Mouse (Mus musculus) midbrain, embryonic 14.5 days (tissue): Measurements from ENCODE around the gene Zfp652. TPM values are rescaled to one million over a fixed set of nuclear protein-coding genes. Genes with fewer than 3 reads are reported as not detected.

Experiments
- ATAC-seq: fragments of 200-750 bp; cut with Nextera tagmentation; 2 replicates; pipeline ENCODE4 v1.8.0; 2017; ENCODE audit warnings: moderate number of reproducible peaks, moderate library complexity; ENCODE audit not compliant: low FRiP score, low TSS enrichment
- DNase-seq: peaks from one replicate; pipeline ENCODE4 v3.0.0-alpha.2; 2015
- H3K27ac ChIP-seq: fragments of 300-500 bp; sonication (generic); replicated peaks from 2 replicates; pipeline ENCODE4 v1.5.1; 2014; ENCODE audit warnings: mild to moderate bottlenecking, low read depth, low read length, moderate library complexity
- H3K27me3 ChIP-seq: fragments of 300-500 bp; sonication (generic); 2 replicates; pipeline ENCODE4 v1.6.1; 2014; ENCODE audit warnings: low read length, control low read depth, mixed read lengths; ENCODE audit not compliant: control insufficient read depth, insufficient read depth
- H3K36me3 ChIP-seq: fragments of 300-500 bp; sonication (generic); 2 replicates; pipeline ENCODE4 v1.6.1; 2014; ENCODE audit warnings: low read length, control low read depth; ENCODE audit not compliant: control insufficient read depth, insufficient read depth
- H3K4me1 ChIP-seq: fragments of 300-500 bp; sonication (generic); 2 replicates; pipeline ENCODE4 v1.6.1; 2014; ENCODE audit warnings: mild to moderate bottlenecking, antibody characterized with exemption, low read length, control low read depth; ENCODE audit not compliant: control insufficient read depth, insufficient read depth
- H3K4me2 ChIP-seq: fragments of 300-500 bp; sonication (generic); 2 replicates; pipeline ENCODE4 v1.6.1; 2014; ENCODE audit warnings: mild to moderate bottlenecking, low read length, moderate library complexity
- H3K4me3 ChIP-seq: fragments of 300-500 bp; sonication (generic); replicated peaks from 2 replicates; pipeline ENCODE4 v1.5.1; 2014; ENCODE audit warnings: low read depth, low read length
- H3K9ac ChIP-seq: fragments of 300-500 bp; sonication (generic); replicated peaks from 2 replicates; pipeline ENCODE4 v1.6.1; 2014; ENCODE audit warnings: mild to moderate bottlenecking, low read length, moderate library complexity
- H3K9me3 ChIP-seq: fragments of 300-500 bp; sonication (generic); 2 replicates; pipeline ENCODE4 v1.6.1; 2016; ENCODE audit warnings: low read length, control low read depth, mixed read lengths; ENCODE audit not compliant: control insufficient read depth
- WGBS: fragments of 180-500 bp; shearing (Covaris S2); extraction: QIAGEN DNeasy Blood & Tissue Kit; methylation state at CpG from one replicate; pipeline ENCODE4 v1.1.7; 2014; 5-methylcytosine and 5-hydroxymethylcytosine counted together
- polyA plus RNA-seq: library from polyadenylated mRNA; unstranded; fragments of >200 nt; fragmentation: Nextera tagmentation; extraction: Ambion mirVana; gene quantifications from 2 replicates; pipeline ENCODE4 v1.2.1, GENCODE M21; 2014

Gene Zfp652
- polyA plus RNA-seq, 1 experiment from 2014 or later, result 13.1 TPM

GRCm38 (mm10) chr11:95824877-95825243 lies 112.4 kb downstream of the Zfp652 start:
- peak overlapping the region; percentile 68 for H3K4me3 ChIP-seq
- H3K27ac ChIP-seq, result no peak overlapping the region
- no peaks in the 10 kb centered on the region for H3K4me1 ChIP-seq
- ATAC-seq, result no peak
- H3K4me2 ChIP-seq, result peak overlapping the region; percentile 99
- no peaks in the 10 kb centered on the region for H3K36me3 ChIP-seq
- no peaks in the 10 kb centered on the region for H3K9me3 ChIP-seq
- DNase-seq, result peak; percentile 15
- peaks cover 59% of the 10 kb centered on the region for H3K27me3 ChIP-seq
- H3K9ac ChIP-seq, result peak overlapping the region; percentile 69
- 3% methylated on average over 11 of the region's 11 CpGs for WGBS

- 51% methylated on average over 3 of the region's 3 CpGs for WGBS
- Histone ChIP-seq H3K4me1 (peaks cover 6% of the 10 kb centered on the region), H3K9me3 (no peaks in the 10 kb centered on the region), H3K27ac (no peak overlapping the region), H3K4me2 (no peak overlapping the region), H3K4me3 (no peak overlapping the region), H3K27me3 (peaks cover 66% of the 10 kb centered on the region), H3K36me3 (no peaks in the 10 kb centered on the region), H3K9ac (no peak overlapping the region)
- DNase-seq (no peak), ATAC-seq (no peak)
These were observed 113.2 kb downstream of the Zfp652 start for GRCm38 (mm10) chr11:95825625-95826024.

GRCm38 (mm10) chr11:95826317-95827167 lies 114.1 kb downstream of the Zfp652 start:
- no peak for DNase-seq

GRCm38 (mm10) chr11:95827168-95827447 lies 114.6 kb downstream of the Zfp652 start:
- no peak overlapping the region for H3K9ac ChIP-seq
- H3K27ac ChIP-seq, result no peak overlapping the region
- WGBS, result 24% methylated on average over 3 of the region's 3 CpGs
- DNase-seq (no peak), ATAC-seq (no peak)
- no peaks in the 10 kb centered on the region for H3K9me3 ChIP-seq
- H3K36me3 ChIP-seq, result no peaks in the 10 kb centered on the region
- no peak overlapping the region for H3K4me3 ChIP-seq
- no peak overlapping the region for H3K4me2 ChIP-seq
- H3K4me1 ChIP-seq, result peaks cover 9% of the 10 kb centered on the region
- H3K27me3 ChIP-seq, result peaks cover 81% of the 10 kb centered on the region

More at GRCm38 (mm10) chr11:95826317-95827167, 114.1 kb downstream of the Zfp652 start:
- Histone ChIP-seq H3K27me3 (peaks cover 75% of the 10 kb centered on the region), H3K9ac (no peak overlapping the region), H3K4me2 (no peak overlapping the region), H3K27ac (no peak overlapping the region), H3K36me3 (no peaks in the 10 kb centered on the region), H3K9me3 (no peaks in the 10 kb centered on the region), H3K4me1 (peaks cover 9% of the 10 kb centered on the region), H3K4me3 (no peak overlapping the region)
- no peak for ATAC-seq
- 56% methylated on average over 6 of the region's 6 CpGs for WGBS

- no peak overlapping the region for H3K4me3 ChIP-seq
- H3K36me3 ChIP-seq, result no peaks in the 10 kb centered on the region
- H3K27me3 ChIP-seq, result peaks cover 83% of the 10 kb centered on the region
- no peak overlapping the region for H3K4me2 ChIP-seq
- 16% methylated on average over 3 of the region's 3 CpGs for WGBS
- H3K27ac ChIP-seq, result no peak overlapping the region
- DNase-seq, result peak; percentile 88
- no peak overlapping the region for H3K9ac ChIP-seq
- H3K4me1 ChIP-seq, result peaks cover 9% of the 10 kb centered on the region
- H3K9me3 ChIP-seq, result no peaks in the 10 kb centered on the region
- ATAC-seq, result no peak
These were observed 115.1 kb downstream of the Zfp652 start for GRCm38 (mm10) chr11:95827464-95828085.

- H3K4me3 ChIP-seq, result no peak overlapping the region
- no peaks in the 10 kb centered on the region for H3K9me3 ChIP-seq
- no peak overlapping the region for H3K9ac ChIP-seq
- H3K36me3 ChIP-seq, result no peaks in the 10 kb centered on the region
- H3K27ac ChIP-seq, result no peak overlapping the region
- ATAC-seq (no peak), DNase-seq (no peak)
- H3K27me3 ChIP-seq, result peaks cover 84% of the 10 kb centered on the region
- no peak overlapping the region for H3K4me2 ChIP-seq
- 76% methylated on average over 11 of the region's 11 CpGs for WGBS
- H3K4me1 ChIP-seq, result peaks cover 9% of the 10 kb centered on the region
These were observed 115.9 kb downstream of the Zfp652 start for GRCm38 (mm10) chr11:95828181-95828964.

- no peak for DNase-seq
- Histone ChIP-seq H3K27ac (no peak overlapping the region), H3K4me2 (no peak overlapping the region), H3K9me3 (no peaks in the 10 kb centered on the region), H3K27me3 (peaks cover 90% of the 10 kb centered on the region), H3K4me1 (peaks cover 9% of the 10 kb centered on the region), H3K4me3 (no peak overlapping the region), H3K36me3 (no peaks in the 10 kb centered on the region), H3K9ac (no peak overlapping the region)
- no peak for ATAC-seq
- 30% methylated on average over 4 of the region's 4 CpGs for WGBS
These were observed 117.1 kb downstream of the Zfp652 start for GRCm38 (mm10) chr11:95829526-95830050.

GRCm38 (mm10) chr11:95830411-95831275 lies 118.2 kb downstream of the Zfp652 start:
- Histone ChIP-seq H3K9ac (0 out of 2 replicates have a peak overlapping the region, but pooled peaks have one; percentile 3), H3K9me3 (no peaks in the 10 kb centered on the region), H3K4me2 (peak overlapping the region; percentile 41), H3K4me3 (peak overlapping the region; percentile 26), H3K36me3 (no peaks in the 10 kb centered on the region), H3K27me3 (peaks cover 90% of the 10 kb centered on the region), H3K27ac (no peak overlapping the region), H3K4me1 (peaks cover 9% of the 10 kb centered on the region)
- 3% methylated on average over 80 of the region's 80 CpGs for WGBS
- ATAC-seq (no peak), DNase-seq (peak; percentile 37)
